Mouse (Mus musculus) limb, embryonic 10.5 days (tissue): Measurements from ENCODE around the gene Bdkrb2. TPM values are rescaled to one million over a fixed set of nuclear protein-coding genes. Genes with fewer than 3 reads are reported as not detected.
A peak's percentile ranks its signal among the peaks of the same experiment; 100 is the strongest.

Experiments
- DNase-seq: peaks from one replicate; pipeline ENCODE4 v3.0.0-alpha.2; 2017; ENCODE audit warnings: low spot score
- H3K27ac ChIP-seq: fragments of 300-500 bp; sonication (generic); 2 replicates; pipeline ENCODE4 v1.5.1; 2016; ENCODE audit warnings: mild to moderate bottlenecking
- H3K27me3 ChIP-seq: fragments of 300-500 bp; sonication (generic); 2 replicates; pipeline ENCODE4 v1.6.1; 2016; ENCODE audit warnings: low read depth, mild to moderate bottlenecking; ENCODE audit not compliant: poor library complexity, severe bottlenecking
- H3K36me3 ChIP-seq: fragments of 300-500 bp; sonication (generic); 2 replicates; pipeline ENCODE4 v1.6.1; 2016; ENCODE audit warnings: mild to moderate bottlenecking, moderate library complexity
- H3K4me1 ChIP-seq: fragments of 300-500 bp; sonication (generic); 2 replicates; pipeline ENCODE4 v1.6.1; 2016
- H3K4me3 ChIP-seq: fragments of 300-500 bp; sonication (generic); 2 replicates; pipeline ENCODE4 v1.5.1; 2016; ENCODE audit warnings: mild to moderate bottlenecking, moderate library complexity
- H3K9me3 ChIP-seq: fragments of 300-500 bp; sonication (generic); replicated peaks from 2 replicates; pipeline ENCODE4 v1.6.1; 2016; ENCODE audit warnings: mild to moderate bottlenecking
- WGBS: fragments of 180-500 bp; shearing (Covaris S2); methylation state at CpG from one replicate; pipeline ENCODE4 v1.1.7; 2016; 5-methylcytosine and 5-hydroxymethylcytosine counted together
- polyA plus RNA-seq: library from polyadenylated mRNA; unstranded; fragments of >200 nt; fragmentation: Nextera tagmentation; extraction: Ambion mirVana; gene quantifications from 2 replicates; pipeline ENCODE4 v1.2.1, GENCODE M21; 2016

The Bdkrb2 gene
- polyA plus RNA-seq, 1 experiment from 2014 or later, result 0.93 TPM

DNA sequence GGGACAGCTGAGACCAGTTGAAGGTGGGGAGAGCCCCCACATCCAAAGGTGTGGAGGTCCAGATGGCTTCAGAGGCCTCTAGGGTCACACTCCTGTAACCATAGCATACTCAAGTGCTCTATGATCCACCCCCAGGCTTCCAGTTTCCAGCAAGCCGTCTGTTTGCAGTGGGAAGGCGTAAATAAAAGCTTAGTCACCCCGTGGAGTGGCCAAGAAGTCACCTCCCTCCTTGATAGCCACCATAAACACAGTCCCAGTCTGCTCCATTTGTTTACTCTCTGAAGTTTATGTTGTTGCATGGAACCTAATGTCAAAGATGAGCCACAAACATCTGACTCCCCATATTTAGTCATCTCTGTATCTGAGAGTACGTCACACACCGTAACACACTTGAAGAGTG lies 25.9 kb upstream of the Bdkrb2 start:
- Histone ChIP-seq H3K27ac (0 out of 2 replicates have a peak overlapping the region, but pooled peaks have one; percentile 38), H3K9me3 (no peaks in the 10 kb centered on the region), H3K4me1 (peaks cover 19% of the 10 kb centered on the region), H3K27me3 (peaks cover 10% of the 10 kb centered on the region; the same call in 1 of the 2 replicates), H3K4me3 (no peak overlapping the region), H3K36me3 (no peaks in the 10 kb centered on the region)
- no peak for DNase-seq
- 64% methylated on average over 5 of the region's 5 CpGs for WGBS

DNA sequence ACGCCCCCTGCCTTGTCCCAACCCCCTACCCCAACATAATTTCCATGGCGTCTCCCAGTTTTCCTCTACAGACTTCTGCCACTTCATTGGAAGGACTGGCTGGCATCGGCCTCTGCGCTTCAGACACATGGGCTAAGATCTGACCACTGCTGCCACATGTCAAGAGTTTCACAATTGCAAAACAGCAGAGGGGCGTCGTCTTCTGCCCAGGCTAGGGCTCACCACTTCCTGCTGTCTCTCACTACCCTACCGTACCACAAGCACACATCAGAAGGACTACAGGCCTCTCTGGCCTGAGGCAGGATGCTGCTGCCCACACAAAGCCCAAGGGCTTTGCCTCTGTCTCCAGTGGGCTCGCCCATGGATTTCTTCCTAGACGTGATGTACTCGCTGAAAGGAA lies 23.4 kb upstream of the Bdkrb2 start:
- 94% methylated on average over 10 of the region's 10 CpGs for WGBS
- Histone ChIP-seq H3K27me3 (peaks cover 26% of the 10 kb centered on the region), H3K4me3 (no peak overlapping the region), H3K27ac (no peak overlapping the region), H3K4me1 (peaks cover 23% of the 10 kb centered on the region), H3K36me3 (no peaks in the 10 kb centered on the region), H3K9me3 (no peaks in the 10 kb centered on the region)
- DNase-seq, result no peak

DNA sequence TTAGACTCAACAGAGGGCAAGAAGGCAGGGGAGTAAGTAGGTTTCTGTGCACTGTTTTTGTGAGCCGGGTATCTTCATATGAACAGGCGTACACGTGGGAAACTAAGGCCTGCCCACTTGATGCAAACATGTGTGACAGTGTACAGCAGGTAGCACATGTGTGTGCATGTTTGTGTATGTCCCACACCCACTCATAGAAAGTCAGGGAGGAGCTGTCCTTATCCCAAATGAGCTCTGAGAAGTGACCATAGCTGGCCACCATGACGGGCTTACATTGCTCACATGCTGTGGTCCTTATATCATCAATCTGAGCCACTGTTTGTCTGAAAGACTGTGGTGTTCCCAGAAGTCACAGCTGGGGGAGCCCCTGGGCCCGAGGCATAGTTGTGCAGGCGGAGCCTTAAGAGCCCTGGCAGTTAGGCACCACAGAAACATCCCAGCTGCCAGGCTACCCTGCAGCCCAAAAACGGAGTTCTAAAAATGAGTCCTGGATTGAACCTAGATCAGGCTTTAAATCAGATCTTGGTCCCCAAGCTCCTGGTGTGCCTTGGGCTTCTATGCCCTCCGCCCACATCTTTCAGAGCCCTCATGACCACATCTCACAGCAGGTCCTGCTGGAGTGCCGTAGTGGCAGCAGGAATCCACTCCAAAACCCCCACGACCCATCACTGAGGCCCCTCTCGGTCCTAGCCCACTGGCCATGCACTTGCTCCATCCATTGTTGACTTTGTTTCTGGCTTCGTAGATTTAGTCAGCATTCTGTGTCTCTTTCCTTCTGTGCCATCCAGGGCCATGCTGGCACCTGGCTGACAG lies 21.2 kb upstream of the Bdkrb2 start:
- WGBS, result 85% methylated on average over 12 of the region's 12 CpGs
- no peak for DNase-seq
- no peaks in the 10 kb centered on the region for H3K9me3 ChIP-seq

DNA sequence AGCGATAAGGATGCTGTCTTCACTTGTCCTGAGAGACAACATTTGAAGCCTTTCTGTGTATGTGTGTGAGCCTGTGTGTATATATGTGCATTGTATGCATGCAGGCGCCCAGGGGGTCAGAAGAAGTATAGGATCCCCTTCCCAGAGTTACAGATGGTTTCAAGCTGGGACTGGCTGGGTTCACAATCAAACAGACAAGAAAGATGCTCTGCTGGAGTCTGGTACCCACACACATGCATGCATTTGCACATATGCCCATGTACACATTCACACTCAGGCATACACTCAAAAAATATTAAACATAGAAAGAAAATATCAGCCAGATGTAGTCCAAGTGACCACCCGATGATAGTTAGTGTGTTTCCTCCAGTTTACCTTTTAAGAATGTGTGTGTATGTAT lies 20.5 kb upstream of the Bdkrb2 start:
- Histone ChIP-seq H3K27ac (no peak overlapping the region), H3K9me3 (no peaks in the 10 kb centered on the region), H3K4me1 (peaks cover 22% of the 10 kb centered on the region), H3K36me3 (no peaks in the 10 kb centered on the region), H3K27me3 (peaks cover 38% of the 10 kb centered on the region), H3K4me3 (no peak overlapping the region)
- 90% methylated on average over 3 of the region's 3 CpGs for WGBS
- no peak for DNase-seq

More for the DNA sequence above, 21.2 kb upstream of the Bdkrb2 start:
- Histone ChIP-seq H3K36me3 (no peaks in the 10 kb centered on the region), H3K4me3 (no peak overlapping the region), H3K27ac (no peak overlapping the region), H3K4me1 (peaks cover 27% of the 10 kb centered on the region), H3K27me3 (peaks cover 33% of the 10 kb centered on the region)

DNA sequence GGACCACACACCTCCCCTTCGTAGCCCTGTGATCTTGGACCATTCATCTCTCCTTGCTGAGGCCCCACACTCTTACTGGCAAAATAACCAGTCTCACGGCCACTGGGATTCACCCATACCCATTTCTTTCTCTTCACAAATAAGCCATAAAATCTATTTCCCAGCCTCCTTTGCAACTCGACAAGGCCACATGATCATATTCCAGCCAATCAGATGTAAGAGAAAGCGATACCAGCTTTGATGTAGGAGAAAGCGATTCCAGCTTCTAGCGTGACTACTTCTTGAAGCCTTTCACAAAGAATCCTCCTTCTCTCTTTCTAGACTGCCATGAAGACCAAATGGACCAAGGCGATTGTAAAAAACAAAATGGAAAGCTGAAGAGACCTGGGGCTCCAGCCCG lies 19.9 kb upstream of the Bdkrb2 start:
- H3K36me3 ChIP-seq, result no peaks in the 10 kb centered on the region
- no peaks in the 10 kb centered on the region for H3K9me3 ChIP-seq
- H3K27ac ChIP-seq, result no peak overlapping the region
- H3K4me3 ChIP-seq, result no peak overlapping the region
- H3K4me1 ChIP-seq, result peaks cover 22% of the 10 kb centered on the region
- 75% methylated on average over 8 of the region's 8 CpGs for WGBS
- DNase-seq, result no peak
- H3K27me3 ChIP-seq, result peaks cover 44% of the 10 kb centered on the region

DNA sequence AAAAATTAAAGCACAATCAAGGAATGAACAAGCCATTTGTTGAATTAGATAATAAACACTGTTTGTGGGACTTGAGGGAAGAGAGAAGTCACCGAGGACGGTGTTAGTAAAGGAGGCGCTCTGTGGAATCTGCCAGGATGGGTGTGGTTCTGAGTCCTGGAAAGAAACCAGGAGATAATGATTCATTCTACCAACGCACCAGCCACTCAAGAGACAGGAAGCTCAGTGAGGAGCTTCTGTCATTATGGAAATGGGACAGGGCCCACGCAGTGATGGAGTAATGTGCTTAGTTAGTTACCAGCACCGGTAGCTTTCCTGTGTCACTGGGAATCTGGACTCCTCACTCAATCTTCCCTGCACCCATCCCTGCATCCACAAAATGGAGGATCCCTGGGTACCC lies 19.3 kb upstream of the Bdkrb2 start:
- Histone ChIP-seq H3K27ac (no peak overlapping the region), H3K9me3 (no peaks in the 10 kb centered on the region), H3K36me3 (no peaks in the 10 kb centered on the region), H3K4me1 (peaks cover 20% of the 10 kb centered on the region), H3K4me3 (no peak overlapping the region), H3K27me3 (peaks cover 50% of the 10 kb centered on the region)
- 83% methylated on average over 6 of the region's 6 CpGs for WGBS
- DNase-seq, result no peak

DNA sequence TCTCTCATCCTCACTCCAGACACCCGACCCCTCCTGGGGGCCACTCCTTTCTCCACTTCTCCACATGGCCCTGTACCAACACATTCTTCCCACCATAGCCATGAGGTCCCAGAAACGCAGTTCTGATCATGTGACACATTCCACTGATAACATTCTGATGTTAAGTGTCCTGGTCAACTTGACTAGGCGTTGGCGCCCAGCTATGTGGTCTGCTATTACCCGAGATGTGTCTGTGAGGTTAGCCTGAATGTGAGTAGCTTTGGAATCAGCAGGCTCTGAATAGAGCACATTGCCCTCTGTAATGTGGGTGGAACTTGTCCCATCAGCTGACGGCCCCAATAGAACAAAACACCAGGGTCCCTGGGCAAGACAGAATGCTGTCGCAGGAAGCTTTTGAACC lies 18.2 kb upstream of the Bdkrb2 start:
- Histone ChIP-seq H3K4me3 (no peak overlapping the region), H3K27me3 (peaks cover 59% of the 10 kb centered on the region), H3K4me1 (peaks cover 19% of the 10 kb centered on the region), H3K9me3 (no peaks in the 10 kb centered on the region), H3K36me3 (no peaks in the 10 kb centered on the region), H3K27ac (no peak overlapping the region)
- WGBS, result 90% methylated on average over 7 of the region's 7 CpGs
- no peak for DNase-seq

DNA sequence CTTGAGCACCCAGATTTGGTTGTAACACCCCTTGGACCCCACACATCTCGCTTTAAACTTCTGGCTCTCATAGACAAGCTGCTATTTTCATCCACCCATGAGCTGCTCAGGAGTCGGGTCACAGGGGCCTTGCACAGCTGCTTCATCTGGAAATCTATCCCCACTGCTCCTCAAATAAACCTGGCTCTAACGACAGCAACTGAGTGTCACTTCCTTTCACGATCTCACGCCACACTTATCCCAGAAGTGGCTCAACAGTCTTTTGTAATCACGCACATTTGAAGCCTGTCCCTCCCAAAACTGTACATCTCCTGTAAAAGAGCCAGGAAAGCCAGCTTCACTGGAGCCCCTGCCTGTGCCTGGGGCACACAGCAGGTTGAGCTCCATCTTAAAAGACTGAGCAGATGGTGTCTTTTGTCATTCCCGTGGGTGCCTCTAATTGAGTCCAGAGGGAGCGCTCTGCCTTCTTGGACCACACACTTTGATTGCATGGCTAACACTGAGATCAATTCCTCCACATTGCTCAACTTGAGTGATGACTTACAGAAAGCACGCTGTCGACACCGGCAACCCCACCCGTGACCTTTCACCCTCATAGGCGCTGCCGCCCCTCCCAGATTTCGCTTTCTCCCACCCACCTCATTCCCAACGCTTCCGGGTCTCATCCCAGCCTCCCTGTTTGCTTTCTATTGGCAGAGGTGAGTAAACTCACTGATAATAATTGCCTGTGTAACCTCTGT lies 17.2 kb upstream of the Bdkrb2 start:
- Histone ChIP-seq H3K27ac (no peak overlapping the region), H3K27me3 (peaks cover 66% of the 10 kb centered on the region), H3K4me1 (peaks cover 19% of the 10 kb centered on the region), H3K9me3 (no peaks in the 10 kb centered on the region), H3K4me3 (no peak overlapping the region), H3K36me3 (no peaks in the 10 kb centered on the region)
- DNase-seq, result no peak
- 26% methylated on average over 17 of the region's 17 CpGs for WGBS

DNA sequence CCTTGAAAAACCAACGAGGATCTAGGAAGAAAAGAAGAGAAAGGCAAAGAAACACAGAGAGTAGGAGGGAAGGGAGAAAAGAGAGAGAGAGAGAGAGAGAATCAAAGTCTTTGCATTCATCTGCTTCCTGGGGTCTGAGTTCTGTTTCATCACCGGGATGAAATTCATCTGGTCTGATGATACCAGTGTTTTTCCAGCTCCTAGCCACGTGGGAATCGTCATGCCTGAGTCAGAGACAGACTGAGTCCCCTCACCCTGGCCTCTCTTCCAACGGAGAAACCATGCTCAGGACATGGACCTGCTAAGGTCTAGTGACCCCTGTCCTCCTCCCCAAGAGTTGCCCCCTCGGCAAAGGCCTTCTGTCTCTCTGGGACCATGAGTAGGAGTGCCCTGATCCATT lies 16.5 kb upstream of the Bdkrb2 start:
- Histone ChIP-seq H3K27ac (no peak overlapping the region), H3K4me1 (peaks cover 19% of the 10 kb centered on the region), H3K9me3 (no peaks in the 10 kb centered on the region), H3K36me3 (no peaks in the 10 kb centered on the region), H3K27me3 (peaks cover 65% of the 10 kb centered on the region), H3K4me3 (no peak overlapping the region)
- no peak for DNase-seq
- 69% methylated on average over 6 of the region's 6 CpGs for WGBS

DNA sequence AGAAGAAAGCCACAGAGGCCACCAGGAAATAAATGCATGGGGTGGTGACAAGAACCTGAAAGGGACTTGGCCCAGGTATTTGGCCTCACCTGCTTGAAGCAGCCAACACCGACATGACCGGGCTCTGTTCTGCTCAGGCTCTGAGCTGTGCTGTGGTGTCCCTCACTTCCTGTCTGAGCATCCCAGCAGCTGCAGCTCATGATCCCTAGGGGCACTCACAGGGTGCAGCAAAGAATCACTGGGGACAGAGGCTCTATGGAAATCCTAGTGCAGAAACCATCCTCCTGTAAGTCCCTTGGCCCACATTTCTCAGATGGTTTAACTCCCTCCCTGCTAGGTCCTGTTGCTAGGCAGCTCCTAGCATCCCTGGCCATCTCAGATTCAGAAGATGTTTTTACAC lies 15.9 kb upstream of the Bdkrb2 start:
- Histone ChIP-seq H3K4me1 (peaks cover 19% of the 10 kb centered on the region), H3K27ac (no peak overlapping the region), H3K4me3 (no peak overlapping the region), H3K36me3 (no peaks in the 10 kb centered on the region), H3K27me3 (peaks cover 59% of the 10 kb centered on the region), H3K9me3 (no peaks in the 10 kb centered on the region)
- WGBS, result 65% methylated on average over 2 of the region's 2 CpGs
- no peak for DNase-seq

DNA sequence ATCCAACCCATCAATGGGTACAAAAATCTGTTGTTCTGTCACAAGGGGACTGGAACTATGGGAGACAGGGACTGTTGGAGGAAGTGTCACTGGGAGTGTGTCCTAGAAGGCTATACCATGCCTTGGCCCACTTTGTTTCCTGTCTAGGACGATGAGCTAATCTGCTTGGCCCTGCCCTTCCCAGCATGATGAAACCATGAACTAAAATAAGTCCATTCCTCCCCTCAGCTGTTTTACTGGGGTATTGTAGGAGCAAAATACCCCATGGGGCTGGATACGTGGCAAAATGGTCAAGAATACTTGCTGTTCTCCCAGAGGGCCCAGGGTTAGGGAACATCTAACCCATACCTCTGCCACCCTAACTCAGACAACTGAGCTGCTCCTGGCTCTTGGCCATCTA lies 15.0 kb upstream of the Bdkrb2 start:
- peaks cover 54% of the 10 kb centered on the region for H3K27me3 ChIP-seq
- H3K9me3 ChIP-seq, result no peaks in the 10 kb centered on the region
- WGBS, result 91% methylated on average over 2 of the region's 2 CpGs
- DNase-seq, result no peak
- no peak overlapping the region for H3K27ac ChIP-seq
- no peak overlapping the region for H3K4me3 ChIP-seq
- H3K4me1 ChIP-seq, result peaks cover 18% of the 10 kb centered on the region
- H3K36me3 ChIP-seq, result no peaks in the 10 kb centered on the region

DNA sequence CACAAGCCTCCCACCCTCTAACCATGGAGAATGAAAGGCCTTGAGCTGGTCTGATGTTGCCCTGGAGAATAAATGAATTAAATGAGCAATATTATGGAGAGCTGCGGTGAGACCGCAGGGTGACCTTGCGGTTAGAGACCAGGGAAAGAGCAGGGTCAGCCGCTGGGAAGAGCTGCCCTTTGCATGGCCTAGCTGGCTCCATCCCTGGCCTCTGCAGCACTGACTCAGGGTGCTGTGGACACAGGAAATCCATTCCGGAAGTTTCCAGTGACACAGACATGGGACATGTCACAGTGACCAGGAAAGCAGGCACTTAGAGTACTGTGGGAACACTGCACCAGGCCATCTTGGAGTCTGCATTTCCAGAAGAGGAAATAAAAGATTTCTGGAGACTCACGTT lies 14.1 kb upstream of the Bdkrb2 start:
- WGBS, result 88% methylated on average over 6 of the region's 6 CpGs
- H3K4me1 ChIP-seq, result peaks cover 15% of the 10 kb centered on the region
- no peak for DNase-seq
- H3K9me3 ChIP-seq, result no peaks in the 10 kb centered on the region
- no peak overlapping the region for H3K27ac ChIP-seq
- H3K27me3 ChIP-seq, result peaks cover 50% of the 10 kb centered on the region
- no peak overlapping the region for H3K4me3 ChIP-seq
- H3K36me3 ChIP-seq, result no peaks in the 10 kb centered on the region
